Mouse (Mus musculus) Patski (cell line): ENCODE measurements around the gene Gm42906. TPM values are rescaled to one million over a fixed set of nuclear protein-coding genes. Genes with fewer than 3 reads are reported as not detected.

Experiments
- ATAC-seq: fragments of 100-300 bp; one replicate; pipeline ENCODE4 v1.8.0; 2021
- CTCF ChIA-PET: fragments of 350-600 bp; sonication (Branson Sonifier 250); formaldehyde crosslinking; loops from one replicate; lab custom pipeline; 2022; ENCODE audit warnings: inconsistent platforms; lab: Charles Lee
- POLR2A ChIA-PET: fragments of 350-600 bp; sonication (Branson Sonifier 250); formaldehyde crosslinking; loops from one replicate; lab custom pipeline; 2022; ENCODE audit warnings: antibody characterized with exemption, inconsistent platforms; lab: Charles Lee
- DNase-seq: peaks from one replicate; pipeline ENCODE4 v3.0.0-alpha.2; 2011; ENCODE audit warnings: low read depth, low spot score
- H3K27me3 ChIP-seq: fragments of 371-371 bp; one replicate; pipeline ENCODE4 v1.5.1; 2021
- CTCF ChIP-seq: fragments of 100-300 bp; IDR thresholded peaks from one replicate; pipeline ENCODE4 v1.5.1; 2021
- in situ Hi-C: fragments of 300-500 bp; cut with MboI; formaldehyde crosslinking; loops from 3 replicates; pipeline ENCODE4 v1.11.1; 2018; ENCODE audit warnings: low pct_unique_long_range_greater_than_20kb, mixed read lengths
- polyA plus RNA-seq: library from polyadenylated mRNA; unstranded; gene quantifications from one replicate; pipeline ENCODE4 v1.2.3, GENCODE M21; 2021

Gm42906 gene
- polyA plus RNA-seq, 1 experiment from 2014 or later, result not detected

GRCm38 (mm10) chr5:151057716-151058115 is 370.2 kb downstream of the Gm42906 start:
- H3K27me3 ChIP-seq, result no peaks in the 10 kb centered on the region
- TF ChIP-seq CTCF, result no peak
- ChIA-PET CTCF (interaction anchor here (2.5 kb wide), 1 partner anchor 11 kb away, joined by 9 read pairs; no protein-coding TSS in a partner anchor), POLR2A (no interaction called here)
- in situ Hi-C loops, result no loop called here
- no peak for ATAC-seq
- DNase-seq, result no peak

- ChIA-PET POLR2A (no interaction called here), CTCF (interaction anchor here (1.1 kb wide), 1 partner anchor 137 kb away, joined by 3 read pairs; no protein-coding TSS in a partner anchor)
- H3K27me3 ChIP-seq, result no peaks in the 10 kb centered on the region
- ATAC-seq (no peak), DNase-seq (no peak)
- no peak for TF ChIP-seq CTCF
- in situ Hi-C loops, result no loop called here
Measured at GRCm38 (mm10) chr5:151056920-151057294, 371.1 kb downstream of the Gm42906 start.

GRCm38 (mm10) chr5:151056255-151056919 is 371.6 kb downstream of the Gm42906 start:
- in situ Hi-C loops, result no loop called here
- CTCF ChIA-PET, result interaction anchor here (1.1 to 1.5 kb wide), 2 partner anchors 13 to 137 kb away, joined by 3 read pairs; no protein-coding TSS in a partner anchor

GRCm38 (mm10) chr5:151055426-151056090 is 372.4 kb downstream of the Gm42906 start:
- DNase-seq (no peak), ATAC-seq (no peak)
- ChIA-PET CTCF (interaction anchor here (0.9 to 1.8 kb wide), 10 partner anchors 9 to 313 kb away, joined by 3 to 7 read pairs (median 3); no protein-coding TSS in a partner anchor), POLR2A (no interaction called here)
- in situ Hi-C loops, result no loop called here
- H3K27me3 ChIP-seq, result no peaks in the 10 kb centered on the region
- TF ChIP-seq CTCF, result no peak

More at GRCm38 (mm10) chr5:151056255-151056919, 371.6 kb downstream of the Gm42906 start:
- POLR2A ChIA-PET, result no interaction called here
- no peak for TF ChIP-seq CTCF
- no peak for ATAC-seq
- no peak for DNase-seq
- H3K27me3 ChIP-seq, result no peaks in the 10 kb centered on the region

GRCm38 (mm10) chr5:151054743-151055114 is 373.2 kb downstream of the Gm42906 start:
- ChIA-PET CTCF (interaction anchor here (1.0 to 2.5 kb wide), 10 partner anchors 9 to 314 kb away, joined by 3 to 12 read pairs (median 4); no protein-coding TSS in a partner anchor), POLR2A (no interaction called here)
- no peak for DNase-seq
- TF ChIP-seq CTCF, result no peak
- H3K27me3 ChIP-seq, result no peaks in the 10 kb centered on the region
- in situ Hi-C loops, result no loop called here
- ATAC-seq, result peak; percentile 59

GRCm38 (mm10) chr5:151054100-151054742 is 373.7 kb downstream of the Gm42906 start:
- DNase-seq, result peak; percentile 69
- CTCF ChIA-PET, result interaction anchor here (0.7 to 2.5 kb wide), 12 partner anchors 8 to 314 kb away, joined by 3 to 12 read pairs (median 4); no protein-coding TSS in a partner anchor
- TF ChIP-seq CTCF, result no peak

GRCm38 (mm10) chr5:151053190-151053589 is 374.8 kb downstream of the Gm42906 start:
- ATAC-seq (no peak), DNase-seq (no peak)
- in situ Hi-C loops, result no loop called here
- no peak for TF ChIP-seq CTCF
- POLR2A ChIA-PET, result interaction anchor here (1.1 kb wide), 1 partner anchor 192 kb away, joined by 4 read pairs; no protein-coding TSS in a partner anchor
- no peaks in the 10 kb centered on the region for H3K27me3 ChIP-seq
- CTCF ChIA-PET, result interaction anchor here (1.0 to 2.5 kb wide), 5 partner anchors 11 to 315 kb away, joined by 3 to 12 read pairs (median 3); no protein-coding TSS in a partner anchor

More at GRCm38 (mm10) chr5:151054100-151054742, 373.7 kb downstream of the Gm42906 start:
- POLR2A ChIA-PET, result interaction anchor here (1.1 kb wide), 1 partner anchor 193 kb away, joined by 4 read pairs; no protein-coding TSS in a partner anchor
- no peaks in the 10 kb centered on the region for H3K27me3 ChIP-seq
- ATAC-seq, result peak; percentile 85
- in situ Hi-C loops, result no loop called here

- in situ Hi-C loops, result no loop called here
- ATAC-seq, result no peak
- ChIA-PET POLR2A (no interaction called here), CTCF (interaction anchor here (1.5 to 2.5 kb wide), 3 partner anchors 10 to 51 kb away, joined by 3 to 12 read pairs (median 4); no protein-coding TSS in a partner anchor)
- H3K27me3 ChIP-seq, result no peaks in the 10 kb centered on the region
- no peak for DNase-seq
- no peak for TF ChIP-seq CTCF
Measured at GRCm38 (mm10) chr5:151052331-151052730, 375.6 kb downstream of the Gm42906 start.

GRCm38 (mm10) chr5:151047488-151047887 is 380.5 kb downstream of the Gm42906 start:
- no peak for DNase-seq
- no peak for ATAC-seq
- no peak for TF ChIP-seq CTCF
- POLR2A ChIA-PET, result no interaction called here
- CTCF ChIA-PET, result no interaction called here
- in situ Hi-C loops, result no loop called here
- no peaks in the 10 kb centered on the region for H3K27me3 ChIP-seq

- CTCF ChIA-PET, result no interaction called here
- no peaks in the 10 kb centered on the region for H3K27me3 ChIP-seq
- in situ Hi-C loops, result no loop called here
- ATAC-seq (no peak), DNase-seq (no peak)
- TF ChIP-seq CTCF, result no peak
- POLR2A ChIA-PET, result no interaction called here
Measured at GRCm38 (mm10) chr5:151046917-151047316, 381.0 kb downstream of the Gm42906 start.
